Mouse (Mus musculus) erythroblast, embryonic 14.5 days (primary cell): ENCODE data around the gene Emp3.

Source experiments
- GATA1 ChIP-seq: IDR thresholded peaks from 2 replicates; pipeline ENCODE4 v1.6.1; 2012; ENCODE audit warnings: low read length, inconsistent platforms, mixed read lengths
- TAL1 ChIP-seq: IDR thresholded peaks from 3 replicates; pipeline ENCODE4 v1.6.1; 2012; ENCODE audit warnings: low read length, inconsistent platforms, mixed read lengths

GRCm38 (mm10) chr7:45929688-45930087 lies 8.5 kb upstream of the Emp3 start:
- TF ChIP-seq GATA1 (no peak), TAL1 (no peak)
